Mouse (Mus musculus): Measurements from ENCODE around the gene Skida1. TPM values are rescaled to one million over a fixed set of nuclear protein-coding genes. Genes with fewer than 3 reads are reported as not detected.

Skida1 gene
- polyA plus RNA-seq, 2 experiments: 0.27 to 0.60 TPM

DNA sequence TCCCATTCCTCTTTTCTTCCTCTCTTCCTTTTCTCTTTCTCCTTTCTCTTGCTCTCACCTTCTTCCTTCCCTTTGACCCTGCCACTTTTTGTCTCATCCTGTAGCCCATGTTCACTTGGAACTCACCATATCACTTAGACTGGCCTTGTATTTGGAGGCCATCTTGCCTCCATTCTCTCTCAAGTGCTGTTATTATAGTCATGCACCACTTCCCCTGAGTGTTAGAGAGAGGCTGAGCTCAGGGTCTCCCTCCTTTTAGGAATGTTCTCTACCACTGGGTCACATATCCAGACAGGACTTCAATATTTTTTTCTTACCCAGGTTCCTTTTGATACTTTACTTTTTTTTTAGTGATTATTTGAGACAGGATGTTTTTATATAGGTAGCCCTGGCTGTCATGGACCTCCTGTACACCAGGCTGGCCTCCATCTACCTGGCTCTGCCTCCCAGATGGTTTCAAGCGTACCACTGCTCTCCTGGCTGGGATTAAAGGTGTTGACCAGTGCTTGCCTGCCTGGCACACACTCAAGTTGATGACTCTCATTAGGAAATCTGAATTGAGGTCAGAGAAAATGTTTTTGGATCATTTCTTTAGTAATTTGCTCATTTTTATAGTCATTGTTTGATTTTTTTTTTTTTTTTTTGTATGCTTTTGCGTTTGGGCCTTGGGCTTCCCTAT is 31.5 kb upstream of the Skida1 start:
- H3K36me3 ChIP-seq (replicated peaks; ENCODE audit: control insufficient read depth, insufficient read depth, low read depth): peaks cover 51% of the 10 kb centered on the region
- 96% methylated on average over 2 of the region's 2 CpGs for WGBS (ENCODE audit: insufficient replicate concordance)
- H3K9me3 ChIP-seq (ENCODE audit: control insufficient read depth, low read length): no peaks in the 10 kb centered on the region
- no peak overlapping the region for H3K9ac ChIP-seq (replicated peaks)
- H3K27ac ChIP-seq: no peak overlapping the region
- no peak for ATAC-seq (ENCODE audit: insufficient read depth)
- DNase-seq (ENCODE audit: low read depth in 3 of 3, low spot score in 3 of 3): no peak
- TF ChIP-seq CTCF (IDR thresholded peaks at IDR 0.05; ENCODE audit: low read depth) (no peak), EP300 (IDR thresholded peaks at IDR 0.05; ENCODE audit: low read depth) (no peak)
- H3K4me2 ChIP-seq (ENCODE audit: low read depth): no peak overlapping the region
- H3K27me3 ChIP-seq (ENCODE audit: control insufficient read depth, insufficient read depth, low read length): no peaks in the 10 kb centered on the region
- H3K4me1 ChIP-seq (replicated peaks; ENCODE audit: control insufficient read depth in 2 of 2, insufficient read depth in 2 of 2, low read length in 1 of 2): no peaks in the 10 kb centered on the region
- no peak overlapping the region for H3K4me3 ChIP-seq (ENCODE audit: insufficient read depth in 1 of 2, low read depth in 2 of 2, low read length in 2 of 2)

DNA sequence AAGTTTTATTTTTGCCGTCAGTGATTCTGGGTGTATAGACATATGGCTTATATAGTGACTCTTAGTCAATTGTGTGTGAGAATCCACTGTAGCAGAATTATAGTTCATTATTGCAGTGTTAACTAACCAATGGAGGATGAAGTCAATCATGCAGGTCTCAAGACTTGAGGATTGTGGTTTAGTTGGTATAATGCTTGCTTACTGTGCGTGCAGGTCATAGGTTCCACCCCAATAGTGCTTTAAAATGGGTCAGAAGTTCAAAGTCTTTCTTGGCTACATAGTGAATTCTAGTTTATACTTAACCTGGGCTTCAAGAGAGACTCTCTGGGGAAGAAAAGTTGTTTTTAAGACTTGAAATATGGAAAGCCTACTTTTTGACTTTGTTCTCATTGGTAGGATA is 23.1 kb upstream of the Skida1 start:
- no peak overlapping the region for H3K4me2 ChIP-seq (ENCODE audit: low read depth)
- WGBS (ENCODE audit: insufficient replicate concordance): 83% methylated on average over 2 of the region's 2 CpGs
- no peaks in the 10 kb centered on the region for H3K27me3 ChIP-seq (ENCODE audit: control insufficient read depth, insufficient read depth, low read length)
- H3K4me1 ChIP-seq (replicated peaks; ENCODE audit: control insufficient read depth in 2 of 2, insufficient read depth in 2 of 2, low read length in 1 of 2): no peaks in the 10 kb centered on the region
- no peak overlapping the region for H3K4me3 ChIP-seq (ENCODE audit: insufficient read depth in 1 of 2, low read depth in 2 of 2, low read length in 2 of 2)
- H3K9ac ChIP-seq (replicated peaks): no peak overlapping the region
- H3K36me3 ChIP-seq (replicated peaks; ENCODE audit: control insufficient read depth, insufficient read depth, low read depth): peaks cover 33% of the 10 kb centered on the region
- H3K27ac ChIP-seq: no peak overlapping the region
- TF ChIP-seq CTCF (IDR thresholded peaks at IDR 0.05; ENCODE audit: low read depth) (no peak), EP300 (IDR thresholded peaks at IDR 0.05; ENCODE audit: low read depth) (no peak)
- DNase-seq (ENCODE audit: low read depth in 3 of 3, low spot score in 3 of 3) (no peak), ATAC-seq (ENCODE audit: insufficient read depth) (no peak)
- no peaks in the 10 kb centered on the region for H3K9me3 ChIP-seq (ENCODE audit: control insufficient read depth, low read length)

DNA sequence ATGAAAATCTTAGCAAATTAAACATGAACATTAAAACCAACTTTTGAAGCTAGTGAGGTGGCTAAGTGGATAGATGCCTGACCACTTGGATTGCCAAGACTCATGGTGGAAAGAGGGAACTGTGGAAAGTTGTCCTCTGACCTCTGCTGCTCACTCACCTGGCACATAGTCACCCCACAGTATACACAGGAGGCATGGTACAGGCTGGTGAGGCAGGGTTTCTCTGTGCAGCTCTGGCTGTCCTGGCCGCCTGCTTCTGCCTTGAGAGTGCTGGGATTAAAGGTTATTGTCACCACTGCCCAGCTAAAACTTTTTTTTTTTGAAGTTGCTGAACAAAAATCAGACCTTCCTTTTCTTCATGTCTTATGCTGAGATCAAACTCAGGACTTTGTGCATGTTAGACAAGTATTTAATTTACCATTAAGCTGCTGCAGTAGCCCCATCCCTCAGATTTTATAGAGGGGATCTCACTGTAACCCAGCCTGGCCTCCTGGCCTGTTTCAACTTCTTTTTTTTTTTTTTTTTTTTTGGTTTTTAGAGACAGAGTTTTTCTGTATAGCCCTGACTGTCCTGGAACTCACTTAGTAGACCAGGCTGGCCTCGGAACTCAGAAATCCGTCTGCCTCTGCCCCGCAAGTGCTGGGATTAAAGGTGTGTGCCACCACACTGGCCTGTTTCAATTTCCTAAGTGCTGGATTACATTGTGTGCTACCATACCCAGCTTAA is 19.4 kb upstream of the Skida1 start:
- Histone ChIP-seq H3K27ac (no peak overlapping the region), H3K9ac (replicated peaks) (no peak overlapping the region)

GRCm38 (mm10) chr2:18066436-18066835 is 17.6 kb upstream of the Skida1 start:
- peak overlapping the region; percentile 98 for H3K9ac ChIP-seq (replicated peaks)
- no peak for ATAC-seq (ENCODE audit: insufficient read depth)
- H3K4me2 ChIP-seq (ENCODE audit: low read depth): peak overlapping the region; percentile 75
- H3K4me3 ChIP-seq (ENCODE audit: insufficient read depth in 1 of 2, low read depth in 2 of 2, low read length in 2 of 2): peak overlapping the region in 1 of 2 experiments; percentile 65; a peak in 2 of 4 replicates
- H3K4me1 ChIP-seq (replicated peaks; ENCODE audit: control insufficient read depth in 2 of 2, insufficient read depth in 2 of 2, low read length in 1 of 2): peaks cover 7 to 9% of the 10 kb centered on the region in 2 experiments
- TF ChIP-seq CTCF (IDR thresholded peaks at IDR 0.05; ENCODE audit: low read depth) (no peak), EP300 (IDR thresholded peaks at IDR 0.05; ENCODE audit: low read depth) (no peak)
- H3K36me3 ChIP-seq (replicated peaks; ENCODE audit: control insufficient read depth, insufficient read depth, low read depth): peaks cover 10% of the 10 kb centered on the region
- no peaks in the 10 kb centered on the region for H3K27me3 ChIP-seq (ENCODE audit: control insufficient read depth, insufficient read depth, low read length)
- no peak overlapping the region for H3K27ac ChIP-seq
- no peaks in the 10 kb centered on the region for H3K9me3 ChIP-seq (ENCODE audit: control insufficient read depth, low read length)
- no peak for DNase-seq (ENCODE audit: low read depth in 3 of 3, low spot score in 3 of 3)

More for the DNA sequence above, 19.4 kb upstream of the Skida1 start:
- no peak overlapping the region for H3K4me3 ChIP-seq (ENCODE audit: insufficient read depth in 1 of 2, low read depth in 2 of 2, low read length in 2 of 2)
- TF ChIP-seq CTCF (IDR thresholded peaks at IDR 0.05; ENCODE audit: low read depth) (no peak), EP300 (IDR thresholded peaks at IDR 0.05; ENCODE audit: low read depth) (no peak)
- no peak overlapping the region for H3K4me2 ChIP-seq (ENCODE audit: low read depth)
- WGBS (ENCODE audit: insufficient replicate concordance): 87% methylated on average over 4 of the region's 4 CpGs
- DNase-seq (ENCODE audit: low read depth in 3 of 3, low spot score in 3 of 3): no peak
- H3K36me3 ChIP-seq (replicated peaks; ENCODE audit: control insufficient read depth, insufficient read depth, low read depth): peaks cover 17% of the 10 kb centered on the region
- ATAC-seq (ENCODE audit: insufficient read depth): no peak
- H3K9me3 ChIP-seq (ENCODE audit: control insufficient read depth, low read length): no peaks in the 10 kb centered on the region
- peaks cover 7 to 9% of the 10 kb centered on the region in 2 experiments for H3K4me1 ChIP-seq (replicated peaks; ENCODE audit: control insufficient read depth in 2 of 2, insufficient read depth in 2 of 2, low read length in 1 of 2)
- no peaks in the 10 kb centered on the region for H3K27me3 ChIP-seq (ENCODE audit: control insufficient read depth, insufficient read depth, low read length)

DNA sequence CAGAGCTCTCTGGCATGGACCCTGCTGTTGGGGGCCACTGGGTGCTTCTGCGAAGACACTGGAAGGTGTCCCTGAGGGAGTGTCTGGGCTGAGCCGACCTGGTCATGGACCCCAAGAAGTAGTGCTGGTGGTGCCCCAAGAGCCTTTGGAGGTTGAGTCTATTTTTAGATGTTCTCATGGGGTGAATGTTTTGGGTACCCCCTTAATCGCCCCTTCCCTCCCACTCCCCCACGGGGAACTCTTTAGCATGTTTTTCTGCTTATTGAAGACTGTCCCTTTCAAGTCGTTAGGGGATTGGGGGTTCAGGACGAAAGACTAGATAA is 16.8 kb upstream of the Skida1 start:
- Histone ChIP-seq H3K36me3 (replicated peaks; ENCODE audit: control insufficient read depth, insufficient read depth, low read depth) (peaks cover 10% of the 10 kb centered on the region), H3K4me1 (replicated peaks; ENCODE audit: control insufficient read depth in 2 of 2, insufficient read depth in 2 of 2, low read length in 1 of 2) (peaks cover 7 to 9% of the 10 kb centered on the region in 2 experiments), H3K9ac (replicated peaks) (peak overlapping the region; percentile 98), H3K4me3 (ENCODE audit: insufficient read depth in 1 of 2, low read depth in 2 of 2, low read length in 2 of 2) (peak overlapping the region; percentile 65 to 84), H3K4me2 (ENCODE audit: low read depth) (peak overlapping the region; percentile 75), H3K27ac (peak overlapping the region; percentile 51), H3K27me3 (ENCODE audit: control insufficient read depth, insufficient read depth, low read length) (no peaks in the 10 kb centered on the region), H3K9me3 (ENCODE audit: control insufficient read depth, low read length) (no peaks in the 10 kb centered on the region)
- ATAC-seq (ENCODE audit: insufficient read depth): no peak
- WGBS (ENCODE audit: insufficient replicate concordance): 1% methylated on average over 6 of the region's 6 CpGs
- TF ChIP-seq EP300 (IDR thresholded peaks at IDR 0.05; ENCODE audit: low read depth) (no peak), CTCF (IDR thresholded peaks at IDR 0.05; ENCODE audit: low read depth) (no peak)
- no peak for DNase-seq (ENCODE audit: low read depth in 3 of 3, low spot score in 3 of 3)

Data from liver, embryonic 14.5 days (tissue).